Comparison of ENCODE assay signal across 14 mouse cellular contexts in the genomic region with DNA sequence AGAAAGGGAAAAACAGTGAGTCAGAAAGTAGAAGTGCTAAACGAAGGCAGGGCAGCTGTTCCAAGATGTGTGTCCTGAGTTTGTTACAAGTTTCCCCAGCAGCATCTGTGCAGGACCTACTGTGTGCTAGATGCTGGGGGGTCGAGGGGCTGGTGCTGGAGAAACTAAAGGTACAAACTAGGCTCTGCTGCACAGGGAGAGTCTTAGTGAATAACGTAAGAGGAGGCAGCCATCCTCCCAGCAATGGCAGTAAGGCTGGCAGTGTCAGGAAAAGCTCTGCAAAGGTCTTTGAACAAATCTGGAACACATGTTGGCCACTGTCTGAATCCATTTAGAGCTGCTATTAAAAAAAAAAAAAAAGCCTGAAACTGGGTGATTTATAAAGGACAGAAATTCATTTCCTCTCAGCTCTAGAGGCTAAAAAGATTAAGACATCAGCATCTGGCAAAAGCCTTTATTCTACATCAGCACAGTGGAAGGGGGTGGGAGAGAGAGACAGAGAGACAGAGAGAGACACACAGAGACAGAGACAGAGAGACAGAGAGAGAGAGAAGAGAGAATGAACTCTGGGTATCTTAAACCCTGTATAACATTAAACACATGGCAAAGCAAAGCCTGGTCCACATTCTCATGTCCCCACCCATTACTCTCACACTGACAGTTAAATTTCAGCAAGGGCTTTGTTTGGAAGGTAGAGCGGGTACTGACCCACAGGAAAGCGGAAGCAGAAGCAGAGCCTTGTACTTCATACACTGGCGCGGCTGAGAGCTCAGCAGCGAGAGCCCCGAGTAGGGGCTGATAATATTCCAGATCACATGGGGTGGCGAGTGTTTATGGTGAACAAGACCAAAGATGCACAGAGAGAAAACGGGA. TPM values are rescaled to one million over a fixed set of nuclear protein-coding genes. Genes with fewer than 3 reads are reported as not detected.
DNase-seq lines count a peak whose midpoint lies in the region; ATAC-seq lines count a peak whose summit lies in the region.
"Had no signal": no experiment of that assay in that cellular context is flagged by ENCODE, and none has a peak within 500 bp of the region (broad histone marks: within the 10 kb centered on the region; RNA-seq: fewer than 3 reads in every experiment).

No protein-coding gene starts in this region.

- H3K4me1 ChIP-seq in kidney, embryonic 14.5 days (ENCODE audit: control insufficient read depth, insufficient read depth, low read length) = peaks cover 28% of the 10 kb centered on the region
- H3K4me1 ChIP-seq in embryonic facial prominence, embryonic 12.5 days = peaks cover 16% of the 10 kb centered on the region; the same call in 1 of the 2 replicates
- H3K4me1 ChIP-seq in limb, embryonic 13.5 days = peaks cover 37% of the 10 kb centered on the region
- H3K4me1 ChIP-seq: forebrain, embryonic 13.5 days; megakaryocyte, embryonic 14.5 days had no signal

- H3K4me2 ChIP-seq in kidney, embryonic 14.5 days (replicated peaks; ENCODE audit: low read depth, low read length) = no peak overlapping the region
- H3K4me2 ChIP-seq in embryonic facial prominence, embryonic 12.5 days (replicated peaks) = no peak overlapping the region
- H3K4me2 ChIP-seq in limb, embryonic 13.5 days (replicated peaks) = peak overlapping the region; percentile 32
- H3K4me2 ChIP-seq: forebrain, embryonic 13.5 days; heart, embryonic 15.5 days had no signal

- H3K9ac ChIP-seq in kidney, embryonic 14.5 days (ENCODE audit: low read depth, low read length) = no peak overlapping the region
- H3K9ac ChIP-seq in embryonic facial prominence, embryonic 12.5 days = no peak overlapping the region
- 0 out of 2 replicates have a peak overlapping the region, but pooled peaks have one; percentile 45 for H3K9ac ChIP-seq in limb, embryonic 13.5 days
- H3K9ac ChIP-seq: forebrain, embryonic 13.5 days; heart, embryonic 15.5 days; lung, embryonic 15.5 days had no signal

- H3K27ac ChIP-seq in kidney, embryonic 14.5 days (ENCODE audit: low read depth, low read length) = peak overlapping the region; percentile 37; the same call in 1 of the 2 replicates
- H3K27ac ChIP-seq in embryonic facial prominence, embryonic 12.5 days = peak overlapping the region; percentile 83
- H3K27ac ChIP-seq in limb, embryonic 13.5 days = peak overlapping the region; percentile 88
- H3K27ac ChIP-seq: forebrain, embryonic 13.5 days; heart, embryonic 15.5 days; lung, embryonic 15.5 days had no signal

- H3K27me3 ChIP-seq in kidney, embryonic 14.5 days (ENCODE audit: control insufficient read depth, insufficient read depth, low read length) = no peaks in the 10 kb centered on the region
- no peaks in the 10 kb centered on the region for H3K27me3 ChIP-seq in embryonic facial prominence, embryonic 12.5 days
- no peaks in the 10 kb centered on the region for H3K27me3 ChIP-seq in limb, embryonic 13.5 days
- H3K27me3 ChIP-seq: forebrain, embryonic 13.5 days; heart, embryonic 15.5 days; lung, embryonic 15.5 days; megakaryocyte, embryonic 14.5 days had no signal

- no peaks in the 10 kb centered on the region for H3K9me3 ChIP-seq in kidney, embryonic 14.5 days (ENCODE audit: control insufficient read depth, low read length)
- H3K9me3 ChIP-seq in embryonic facial prominence, embryonic 12.5 days = peaks cover 4% of the 10 kb centered on the region; the same call in 1 of the 2 replicates
- H3K9me3 ChIP-seq in limb, embryonic 13.5 days = 0 out of 2 replicates have a peak, but pooled peaks cover 3% of the 10 kb centered on the region
- H3K9me3 ChIP-seq: forebrain, embryonic 13.5 days; heart, embryonic 15.5 days; lung, embryonic 15.5 days; megakaryocyte, embryonic 14.5 days had no signal

- H3K36me3 ChIP-seq in kidney, embryonic 14.5 days (ENCODE audit: control insufficient read depth, insufficient read depth, low read length) = no peaks in the 10 kb centered on the region
- no peaks in the 10 kb centered on the region for H3K36me3 ChIP-seq in embryonic facial prominence, embryonic 12.5 days
- H3K36me3 ChIP-seq in limb, embryonic 13.5 days = no peaks in the 10 kb centered on the region
- H3K36me3 ChIP-seq: heart, embryonic 15.5 days; lung, embryonic 15.5 days had no signal

- 67% methylated on average over 11 of the region's 11 CpGs for WGBS in kidney, embryonic 14.5 days
- 30% methylated on average over 11 of the region's 11 CpGs for WGBS in embryonic facial prominence, embryonic 12.5 days
- 25% methylated on average over 11 of the region's 11 CpGs for WGBS in limb, embryonic 13.5 days

- ATAC-seq in kidney, embryonic 14.5 days (ENCODE audit: low FRiP score, low TSS enrichment) = no peak
- ATAC-seq in embryonic facial prominence, embryonic 12.5 days (ENCODE audit: insufficient number of reproducible peaks, insufficient read depth, low FRiP score, low TSS enrichment) = no peak
- peak; percentile 42; the same call in 1 of the 2 replicates for ATAC-seq in limb, embryonic 13.5 days (ENCODE audit: low FRiP score, low read depth)
- ATAC-seq: forebrain, embryonic 13.5 days had no signal

- DNase-seq in kidney, postnatal 14 days = no peak
- DNase-seq in adipocyte (ENCODE audit: low spot score) = peak; percentile 16
- DNase-seq in thymus, postnatal 36 days = no peak
- no peak for DNase-seq in adrenal gland, postnatal 4 days (ENCODE audit: low spot score in 2 of 2)
- DNase-seq: cerebellum, postnatal 10 days; gastrocnemius, postnatal 14 days; right cerebral cortex, postnatal 25 days had no signal

- H3K4me3 ChIP-seq in kidney, embryonic 14.5 days (ENCODE audit: low read length) = no peak overlapping the region
- H3K4me3 ChIP-seq in embryonic facial prominence, embryonic 12.5 days = no peak overlapping the region
- H3K4me3 ChIP-seq in limb, embryonic 13.5 days = no peak overlapping the region
- H3K4me3 ChIP-seq: forebrain, embryonic 13.5 days; heart, embryonic 15.5 days; lung, embryonic 15.5 days; megakaryocyte, embryonic 14.5 days had no signal

RNA-seq across cellular contexts. Expression of a gene that starts 55.8 kb away (rescaled TPM):
- polyA plus RNA-seq in kidney, embryonic 14.5 days (2014; fragmentation: Nextera tagmentation; extraction: Ambion mirVana) = 74.4 and 88.4 TPM in 2 replicates
- polyA plus RNA-seq in embryonic facial prominence, embryonic 12.5 days (2016; fragmentation: Nextera tagmentation; extraction: Ambion mirVana) = 54.0 and 60.1 TPM in 2 replicates
- polyA plus RNA-seq in limb, embryonic 13.5 days (2015; fragmentation: Nextera tagmentation; extraction: Ambion mirVana) = 76.7 and 85.9 TPM in 2 replicates
- total RNA-seq in adrenal gland, postnatal 4 days (2021) = 10 to 100 TPM; 30.2 to 62.8 TPM

Comparison
In these comparisons a context has a peak if more than half of its experiments do, and no peak if none do; other contexts are left out.
1. H3K27ac ChIP-seq: peak in every context shown above with its lines; median percentile 88 in limb, embryonic 13.5 days; 83 in embryonic facial prominence, embryonic 12.5 days; 37 in kidney, embryonic 14.5 days.